Mouse (Mus musculus): ENCODE measurements around the gene Slfn8. TPM values are rescaled to one million over a fixed set of nuclear protein-coding genes. Genes with fewer than 3 reads are reported as not detected.
"Not testable (repeated sequence)": the region's sequence is repeated elsewhere in the genome, so short reads cannot be mapped to it uniquely, and the experiment has no call there.

Slfn8 gene
- total RNA-seq (2017) = 130 and 136 TPM in 2 replicates

GRCm38 (mm10) chr11:83020621-83021020, at the start of gene Slfn8:
Gene Slfn8 (minus strand): TSS chr11:83020810.
- ATAC-seq (ENCODE audit: extremely low read depth, insufficient number of reproducible peaks, low FRiP score, poor library complexity, severe bottlenecking) = peak; percentile 73; the same call in 1 of the 2 replicates

- peak; percentile 40; the same call in 1 of the 2 replicates for ATAC-seq (ENCODE audit: extremely low read depth, insufficient number of reproducible peaks, low FRiP score, poor library complexity, severe bottlenecking)
Observed at GRCm38 (mm10) chr11:83067982-83068694, 47.5 kb upstream of the Slfn8 start.

DNA sequence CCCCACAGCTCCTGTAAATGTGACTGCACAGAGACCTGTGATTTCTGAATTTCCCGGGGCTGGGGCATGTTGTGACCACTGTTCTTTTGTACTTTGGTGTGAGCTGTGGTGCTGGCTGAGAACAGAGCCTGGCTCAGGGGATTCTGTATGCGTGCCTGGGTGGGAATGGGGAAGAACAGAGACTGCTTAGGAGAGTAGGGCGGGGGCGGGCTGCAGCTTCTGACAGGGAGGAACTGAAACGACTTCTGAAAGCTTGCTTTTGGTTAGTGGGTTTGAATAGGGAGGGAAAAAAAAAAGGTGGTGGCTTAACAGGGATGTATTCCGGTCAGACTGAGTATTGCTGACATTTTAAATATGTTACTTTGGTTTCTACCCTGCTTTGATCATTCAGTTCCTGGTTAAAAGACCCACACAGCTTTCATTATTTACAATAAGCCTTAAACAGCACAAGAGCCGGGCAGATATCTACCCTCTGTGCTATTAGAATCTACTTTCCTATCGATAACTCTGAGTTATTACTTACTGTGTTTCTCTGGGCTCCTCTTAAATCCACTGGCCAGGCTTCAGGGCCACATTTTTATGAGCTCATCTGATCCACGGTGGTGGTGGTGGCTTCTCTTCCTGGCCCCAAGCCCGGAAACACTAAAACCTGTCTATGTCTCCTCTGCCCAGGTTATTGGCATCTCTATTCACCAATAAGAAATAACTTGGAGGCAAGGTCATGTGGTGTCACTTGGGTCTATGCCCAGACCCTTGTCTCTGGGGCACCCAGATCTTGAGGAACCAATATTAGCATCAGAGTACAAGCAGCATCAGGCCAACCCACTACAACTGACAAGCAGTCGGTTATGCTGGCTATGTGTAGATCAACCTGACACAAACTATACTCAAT, 46.3 kb upstream of the Slfn8 start:
- peak; percentile 47 for ATAC-seq (ENCODE audit: extremely low read depth, insufficient number of reproducible peaks, low FRiP score, poor library complexity, severe bottlenecking)

- ATAC-seq (ENCODE audit: extremely low read depth, insufficient number of reproducible peaks, low FRiP score, poor library complexity, severe bottlenecking) = no peak
Observed at GRCm38 (mm10) chr11:83065441-83066344, 45.1 kb upstream of the Slfn8 start.

DNA sequence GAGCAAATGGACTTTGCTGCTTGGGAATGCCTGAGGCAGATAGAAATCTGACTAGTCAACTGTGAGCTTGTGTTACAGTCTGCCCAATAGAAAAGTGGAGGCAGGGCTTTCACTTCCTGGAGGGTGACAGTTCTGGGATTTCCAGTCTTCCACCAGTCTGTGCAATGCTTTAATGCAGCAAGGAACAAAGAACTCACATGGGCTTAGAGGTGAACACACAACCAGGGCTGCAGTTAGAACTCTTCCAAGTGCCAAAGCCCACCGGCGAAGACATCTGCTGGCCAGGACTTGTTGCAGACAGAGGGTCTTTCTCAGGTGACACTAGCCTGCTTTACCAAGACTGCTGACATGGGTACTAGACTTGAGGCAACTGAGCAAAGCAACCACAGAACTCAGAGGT, 44.3 kb upstream of the Slfn8 start, which contains the start of gene Slfn2:
TSS of gene Slfn2 (plus strand) at position 167 of the 400 bp plus-strand sequence.
- peak; percentile 20; the same call in 1 of the 2 replicates for ATAC-seq (ENCODE audit: extremely low read depth, insufficient number of reproducible peaks, low FRiP score, poor library complexity, severe bottlenecking)

GRCm38 (mm10) chr11:83063941-83064349, 43.3 kb upstream of the Slfn8 start:
- ATAC-seq (ENCODE audit: extremely low read depth, insufficient number of reproducible peaks, low FRiP score, poor library complexity, severe bottlenecking) = no peak

- no peak for ATAC-seq (ENCODE audit: extremely low read depth, insufficient number of reproducible peaks, low FRiP score, poor library complexity, severe bottlenecking)
Observed at GRCm38 (mm10) chr11:83063126-83063525, 42.5 kb upstream of the Slfn8 start.

GRCm38 (mm10) chr11:83061806-83062205, 41.2 kb upstream of the Slfn8 start:
- no peak for ATAC-seq (ENCODE audit: extremely low read depth, insufficient number of reproducible peaks, low FRiP score, poor library complexity, severe bottlenecking)

DNA sequence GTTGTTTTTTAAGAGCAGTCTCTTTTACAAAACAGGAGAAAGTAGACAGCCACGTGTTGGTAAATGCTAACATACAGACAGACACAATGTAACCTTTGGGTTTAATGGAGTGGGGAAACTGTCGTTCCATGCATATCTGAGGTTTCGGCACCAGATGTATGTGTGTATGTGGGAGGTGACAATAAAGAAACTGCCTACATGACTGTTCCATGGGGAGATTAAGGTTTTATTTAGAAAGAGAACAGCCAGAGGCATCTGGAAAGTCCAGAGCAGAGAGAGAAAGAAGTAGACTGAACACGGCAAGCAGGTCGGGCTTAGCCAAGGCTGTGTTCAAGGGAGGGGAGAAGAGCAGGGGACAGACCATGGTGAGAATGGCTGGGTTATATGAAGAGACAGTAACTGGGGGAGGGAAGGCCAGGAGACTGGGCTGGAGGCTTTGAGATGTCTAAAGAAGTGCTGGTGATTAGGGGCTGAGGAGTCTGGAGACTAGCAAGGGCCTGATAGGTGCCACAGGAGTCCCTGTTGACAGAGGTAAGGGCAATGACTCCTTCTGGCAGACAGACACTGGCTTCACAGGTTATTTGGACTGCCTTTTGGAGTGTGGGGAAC, 39.9 kb upstream of the Slfn8 start:
- no peak for ATAC-seq (ENCODE audit: extremely low read depth, insufficient number of reproducible peaks, low FRiP score, poor library complexity, severe bottlenecking)

GRCm38 (mm10) chr11:83057863-83058262, 37.3 kb upstream of the Slfn8 start:
- ATAC-seq (ENCODE audit: extremely low read depth, insufficient number of reproducible peaks, low FRiP score, poor library complexity, severe bottlenecking) = peak; percentile 85; the same call in 1 of the 2 replicates

DNA sequence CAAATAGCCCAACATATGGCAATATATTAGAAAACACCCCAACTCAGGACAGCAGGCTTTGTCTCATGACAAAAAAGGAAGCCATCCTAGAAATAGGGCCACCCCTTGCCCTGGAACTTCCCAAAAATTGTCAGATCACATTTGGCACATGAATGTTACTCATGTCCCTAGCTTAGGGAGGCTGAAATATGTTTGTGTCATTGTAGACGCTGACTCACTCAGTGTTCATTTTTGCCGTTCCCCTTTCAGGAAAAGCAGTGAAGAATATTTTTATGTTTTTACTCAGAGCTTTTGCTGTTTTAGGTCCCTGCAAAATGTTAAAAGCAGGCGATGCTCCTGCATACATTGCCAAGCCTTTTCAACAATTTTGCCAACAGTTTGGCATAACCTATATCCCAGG, 25.0 kb upstream of the Slfn8 start:
- no peak for ATAC-seq (ENCODE audit: extremely low read depth, insufficient number of reproducible peaks, low FRiP score, poor library complexity, severe bottlenecking)

DNA sequence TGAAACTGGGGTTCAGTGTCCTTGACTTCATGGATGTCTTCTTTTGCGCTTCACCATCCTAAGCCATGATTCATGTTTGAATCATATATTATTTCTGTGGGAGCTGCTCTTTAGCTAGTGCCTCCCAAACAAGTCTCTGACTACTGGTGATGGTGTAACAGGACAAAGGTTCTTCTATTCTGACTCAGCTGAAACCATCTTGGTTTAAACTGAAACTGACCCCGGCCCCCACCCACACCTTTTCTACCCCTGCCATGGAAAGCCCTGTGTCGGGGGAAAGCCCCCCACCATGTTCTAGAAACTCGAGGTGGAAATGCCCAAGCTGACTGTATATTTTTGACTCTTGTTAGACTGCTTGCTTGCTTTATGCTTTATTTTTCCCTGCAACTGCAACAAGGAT, 23.3 kb upstream of the Slfn8 start:
- ATAC-seq (ENCODE audit: extremely low read depth, insufficient number of reproducible peaks, low FRiP score, poor library complexity, severe bottlenecking) = no peak

- ATAC-seq (ENCODE audit: extremely low read depth, insufficient number of reproducible peaks, low FRiP score, poor library complexity, severe bottlenecking) = no peak
Observed at GRCm38 (mm10) chr11:83041000-83041399, 20.4 kb upstream of the Slfn8 start.

DNA sequence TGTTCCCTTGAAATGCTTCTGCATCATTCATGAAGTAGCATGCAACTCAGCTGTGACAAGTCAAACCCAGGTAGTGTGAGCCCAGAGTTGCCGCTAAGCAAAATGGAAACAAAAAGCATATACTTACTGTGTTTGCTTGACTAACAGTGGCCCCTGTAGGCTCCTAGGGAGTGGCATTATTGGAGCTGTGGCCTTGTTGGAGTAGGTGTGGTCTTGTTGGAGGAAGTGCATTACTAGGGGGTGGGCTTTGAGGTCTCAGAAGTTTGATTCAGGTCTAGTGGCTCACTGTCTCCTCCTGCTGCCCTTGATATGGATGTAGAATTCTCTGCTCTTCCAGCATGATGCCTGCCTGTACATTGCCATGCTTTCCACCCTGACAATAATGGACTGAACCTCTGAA, 19.7 kb upstream of the Slfn8 start:
- peak; percentile 78; the same call in 1 of the 2 replicates for ATAC-seq (ENCODE audit: extremely low read depth, insufficient number of reproducible peaks, low FRiP score, poor library complexity, severe bottlenecking)

- ATAC-seq (ENCODE audit: extremely low read depth, insufficient number of reproducible peaks, low FRiP score, poor library complexity, severe bottlenecking) = no peak
Observed at GRCm38 (mm10) chr11:83039796-83040195, 19.2 kb upstream of the Slfn8 start.

- ATAC-seq (ENCODE audit: extremely low read depth, insufficient number of reproducible peaks, low FRiP score, poor library complexity, severe bottlenecking) = 0 out of 2 replicates have a peak, but pooled peaks have one; percentile 32
Observed at GRCm38 (mm10) chr11:83039156-83039555, 18.5 kb upstream of the Slfn8 start.

- ATAC-seq (ENCODE audit: extremely low read depth, insufficient number of reproducible peaks, low FRiP score, poor library complexity, severe bottlenecking) = not testable (repeated sequence)
Observed at GRCm38 (mm10) chr11:83038686-83039085, 18.1 kb upstream of the Slfn8 start.

Measured in neutrophil, adult 5-6 weeks (primary cell).